Mouse (Mus musculus): Measurements from ENCODE around the gene Bnc2. TPM values are rescaled to one million over a fixed set of nuclear protein-coding genes. Genes with fewer than 3 reads are reported as not detected.

The Bnc2 gene
- polyA plus RNA-seq, 1 experiment from 2014 or later, result 0.74 TPM

GRCm38 (mm10) chr4:84528886-84529789, 145.9 kb downstream of the Bnc2 start:
- no peak overlapping the region for H3K4me3 ChIP-seq (replicated peaks)
- H3K36me3 ChIP-seq, result no peaks in the 10 kb centered on the region
- DNase-seq (no peak), ATAC-seq (ENCODE audit: low read depth) (no peak)
- H3K4me1 ChIP-seq (replicated peaks), result no peaks in the 10 kb centered on the region
- no peak overlapping the region for H3K27ac ChIP-seq
- no peaks in the 10 kb centered on the region for H3K27me3 ChIP-seq
- whole genome bisulfite sequencing (ENCODE audit: insufficient replicate concordance), result 78% methylated on average over 11 of the region's 11 CpGs
- H3K9me3 ChIP-seq (replicated peaks), result no peaks in the 10 kb centered on the region
- no peak overlapping the region for H3K4me2 ChIP-seq
- no peak overlapping the region for H3K9ac ChIP-seq

- Histone ChIP-seq H3K9ac (no peak overlapping the region), H3K36me3 (no peaks in the 10 kb centered on the region), H3K9me3 (replicated peaks) (no peaks in the 10 kb centered on the region)
These were observed 146.7 kb downstream of the Bnc2 start for GRCm38 (mm10) chr4:84528358-84528757.

GRCm38 (mm10) chr4:84527066-84527933, 147.8 kb downstream of the Bnc2 start:
- ATAC-seq (ENCODE audit: low read depth) (no peak), DNase-seq (no peak)
- Histone ChIP-seq H3K4me3 (replicated peaks) (no peak overlapping the region), H3K4me2 (no peak overlapping the region), H3K27me3 (no peaks in the 10 kb centered on the region), H3K4me1 (replicated peaks) (no peaks in the 10 kb centered on the region), H3K27ac (no peak overlapping the region), H3K9me3 (replicated peaks) (no peaks in the 10 kb centered on the region), H3K9ac (no peak overlapping the region), H3K36me3 (no peaks in the 10 kb centered on the region)
- 27% methylated on average over 15 of the region's 15 CpGs for WGBS (ENCODE audit: insufficient replicate concordance)

More at GRCm38 (mm10) chr4:84528358-84528757, 146.7 kb downstream of the Bnc2 start:
- Histone ChIP-seq H3K27me3 (no peaks in the 10 kb centered on the region), H3K27ac (no peak overlapping the region), H3K4me3 (replicated peaks) (no peak overlapping the region), H3K4me2 (no peak overlapping the region), H3K4me1 (replicated peaks) (no peaks in the 10 kb centered on the region)
- WGBS (ENCODE audit: insufficient replicate concordance), result 46% methylated on average over 2 of the region's 2 CpGs
- DNase-seq (no peak), ATAC-seq (ENCODE audit: low read depth) (no peak)

- no peak for ATAC-seq (ENCODE audit: low read depth)
- 48% methylated on average over 4 of the region's 4 CpGs for WGBS (ENCODE audit: insufficient replicate concordance)
- no peaks in the 10 kb centered on the region for H3K36me3 ChIP-seq
- no peaks in the 10 kb centered on the region for H3K9me3 ChIP-seq (replicated peaks)
- H3K27ac ChIP-seq, result no peak overlapping the region
- no peak overlapping the region for H3K4me3 ChIP-seq (replicated peaks)
- no peaks in the 10 kb centered on the region for H3K27me3 ChIP-seq
- DNase-seq, result no peak
- no peak overlapping the region for H3K4me2 ChIP-seq
- H3K4me1 ChIP-seq (replicated peaks), result no peaks in the 10 kb centered on the region
- no peak overlapping the region for H3K9ac ChIP-seq
These were observed 151.3 kb downstream of the Bnc2 start for GRCm38 (mm10) chr4:84523651-84524221.

GRCm38 (mm10) chr4:84523211-84523610, 151.9 kb downstream of the Bnc2 start:
- Histone ChIP-seq H3K27me3 (no peaks in the 10 kb centered on the region), H3K4me2 (no peak overlapping the region), H3K36me3 (no peaks in the 10 kb centered on the region), H3K9ac (no peak overlapping the region), H3K9me3 (replicated peaks) (no peaks in the 10 kb centered on the region), H3K4me1 (replicated peaks) (no peaks in the 10 kb centered on the region), H3K27ac (no peak overlapping the region), H3K4me3 (replicated peaks) (no peak overlapping the region)
- ATAC-seq (ENCODE audit: low read depth) (no peak), DNase-seq (no peak)
- 39% methylated on average over 5 of the region's 5 CpGs for WGBS (ENCODE audit: insufficient replicate concordance)

GRCm38 (mm10) chr4:84521562-84521961, 153.5 kb downstream of the Bnc2 start:
- Histone ChIP-seq H3K9me3 (replicated peaks) (no peaks in the 10 kb centered on the region), H3K4me3 (replicated peaks) (no peak overlapping the region), H3K27me3 (no peaks in the 10 kb centered on the region), H3K27ac (no peak overlapping the region), H3K36me3 (no peaks in the 10 kb centered on the region), H3K4me2 (no peak overlapping the region), H3K9ac (no peak overlapping the region), H3K4me1 (replicated peaks) (no peaks in the 10 kb centered on the region)
- no peak for DNase-seq
- ATAC-seq (ENCODE audit: low read depth), result no peak
- 60% methylated on average over 5 of the region's 5 CpGs for WGBS (ENCODE audit: insufficient replicate concordance)

- H3K4me1 ChIP-seq (replicated peaks), result no peaks in the 10 kb centered on the region
- H3K9me3 ChIP-seq (replicated peaks), result no peaks in the 10 kb centered on the region
- no peaks in the 10 kb centered on the region for H3K27me3 ChIP-seq
- no peaks in the 10 kb centered on the region for H3K36me3 ChIP-seq
- no peak overlapping the region for H3K4me2 ChIP-seq
- WGBS (ENCODE audit: insufficient replicate concordance), result 69% methylated on average over 1 of the region's 1 CpGs
- H3K4me3 ChIP-seq (replicated peaks), result no peak overlapping the region
- no peak overlapping the region for H3K27ac ChIP-seq
- DNase-seq (no peak), ATAC-seq (ENCODE audit: low read depth) (no peak)
- no peak overlapping the region for H3K9ac ChIP-seq
These were observed 164.6 kb downstream of the Bnc2 start for GRCm38 (mm10) chr4:84510466-84510865.

GRCm38 (mm10) chr4:84507551-84507950, 167.5 kb downstream of the Bnc2 start:
- whole genome bisulfite sequencing (ENCODE audit: insufficient replicate concordance), result 77% methylated on average over 3 of the region's 3 CpGs
- no peak for DNase-seq
- no peaks in the 10 kb centered on the region for H3K27me3 ChIP-seq

GRCm38 (mm10) chr4:84502581-84503269, 172.3 kb downstream of the Bnc2 start:
- ATAC-seq (ENCODE audit: low read depth) (no peak), DNase-seq (no peak)
- no peak overlapping the region for H3K9ac ChIP-seq
- no peaks in the 10 kb centered on the region for H3K27me3 ChIP-seq
- no peaks in the 10 kb centered on the region for H3K9me3 ChIP-seq (replicated peaks)
- no peaks in the 10 kb centered on the region for H3K4me1 ChIP-seq (replicated peaks)
- WGBS (ENCODE audit: insufficient replicate concordance), result 65% methylated on average over 8 of the region's 8 CpGs
- H3K27ac ChIP-seq, result no peak overlapping the region
- no peaks in the 10 kb centered on the region for H3K36me3 ChIP-seq
- no peak overlapping the region for H3K4me2 ChIP-seq
- no peak overlapping the region for H3K4me3 ChIP-seq (replicated peaks)

More at GRCm38 (mm10) chr4:84507551-84507950, 167.5 kb downstream of the Bnc2 start:
- Histone ChIP-seq H3K4me3 (replicated peaks) (no peak overlapping the region), H3K4me2 (no peak overlapping the region), H3K9me3 (replicated peaks) (no peaks in the 10 kb centered on the region), H3K4me1 (replicated peaks) (no peaks in the 10 kb centered on the region), H3K36me3 (no peaks in the 10 kb centered on the region), H3K27ac (no peak overlapping the region), H3K9ac (no peak overlapping the region)
- no peak for ATAC-seq (ENCODE audit: low read depth)

- Histone ChIP-seq H3K4me2 (no peak overlapping the region), H3K9me3 (replicated peaks) (no peaks in the 10 kb centered on the region), H3K4me3 (replicated peaks) (no peak overlapping the region), H3K27ac (no peak overlapping the region), H3K36me3 (no peaks in the 10 kb centered on the region), H3K27me3 (no peaks in the 10 kb centered on the region), H3K4me1 (replicated peaks) (no peaks in the 10 kb centered on the region), H3K9ac (no peak overlapping the region)
- 33% methylated on average over 4 of the region's 4 CpGs for WGBS (ENCODE audit: insufficient replicate concordance)
- no peak for ATAC-seq (ENCODE audit: low read depth)
- DNase-seq, result no peak
These were observed 174.2 kb downstream of the Bnc2 start for GRCm38 (mm10) chr4:84500796-84501349.
